Mouse (Mus musculus) layer of hippocampus, postnatal 25 days (tissue): ENCODE results near the gene Nucb1. TPM values are rescaled to one million over a fixed set of nuclear protein-coding genes. Genes with fewer than 3 reads are reported as not detected.
"Not testable (repeated sequence)": the region's sequence is repeated elsewhere in the genome, so short reads cannot be mapped to it uniquely, and the experiment has no call there.

Experiments
- DNase-seq, 2 experiments: peaks; one replicate each; pipeline ENCODE4 v3.0.0; 2022; ENCODE audit warnings: mixed read lengths in 2 of 2, low spot score in 1 of 2; ENCODE audit errors: extremely low spot score in 1 of 2
- total RNA-seq, 2 experiments: library from RNA; stranded (reverse); gene quantifications; 2 replicates each; pipeline ENCODE4 v1.2.3; 2021

The Nucb1 gene
- total RNA-seq, 2 experiments from 2014 or later: 102 to 105 TPM

GRCm38 (mm10) chr7:45465112-45465511 is 45.1 kb downstream of the Nucb1 start:
- DNase-seq: no peak

- no peak for DNase-seq
Observed at GRCm38 (mm10) chr7:45463987-45464778, 46.0 kb downstream of the Nucb1 start.

GRCm38 (mm10) chr7:45462868-45463267 is 47.3 kb downstream of the Nucb1 start:
- DNase-seq: not testable (repeated sequence)

GRCm38 (mm10) chr7:45462325-45462724 is 47.9 kb downstream of the Nucb1 start:
- no peak for DNase-seq

GRCm38 (mm10) chr7:45461781-45462180 is 48.4 kb downstream of the Nucb1 start:
- no peak for DNase-seq

- no peak for DNase-seq
Observed at GRCm38 (mm10) chr7:45461326-45461725, 48.9 kb downstream of the Nucb1 start.

- DNase-seq: no peak
Observed at GRCm38 (mm10) chr7:45460860-45461314, 49.3 kb downstream of the Nucb1 start.

GRCm38 (mm10) chr7:45460377-45460776 is 49.8 kb downstream of the Nucb1 start:
- DNase-seq: peak in 1 of 2 experiments; percentile 18

GRCm38 (mm10) chr7:45459564-45460140 is 50.6 kb downstream of the Nucb1 start, which contains the start of gene Ftl1:
Gene Ftl1, minus strand, starts transcription at chr7:45459884.
- DNase-seq: peak; percentile 81

- DNase-seq: peak; percentile 73 to 81
Observed at GRCm38 (mm10) chr7:45458748-45459563, 51.2 kb downstream of the Nucb1 start.

GRCm38 (mm10) chr7:45457204-45458060 is 52.8 kb downstream of the Nucb1 start:
- no peak for DNase-seq

- no peak for DNase-seq
Observed at GRCm38 (mm10) chr7:45456721-45457203, 53.4 kb downstream of the Nucb1 start.

- no peak for DNase-seq
Observed at GRCm38 (mm10) chr7:45455932-45456696, 54.1 kb downstream of the Nucb1 start.

GRCm38 (mm10) chr7:45454971-45455370 is 55.2 kb downstream of the Nucb1 start:
- DNase-seq: no peak

GRCm38 (mm10) chr7:45451344-45451982 is 58.7 kb downstream of the Nucb1 start:
- peak; percentile 77 to 94 for DNase-seq

GRCm38 (mm10) chr7:45449974-45450373 is 60.2 kb downstream of the Nucb1 start:
- no peak for DNase-seq

- DNase-seq: no peak
Observed at GRCm38 (mm10) chr7:45447325-45447990, 62.7 kb downstream of the Nucb1 start.

GRCm38 (mm10) chr7:45446589-45446988 is 63.6 kb downstream of the Nucb1 start:
- no peak for DNase-seq
